Mouse (Mus musculus): Measurements from ENCODE around the gene Brd3.

Brd3 gene

DNA sequence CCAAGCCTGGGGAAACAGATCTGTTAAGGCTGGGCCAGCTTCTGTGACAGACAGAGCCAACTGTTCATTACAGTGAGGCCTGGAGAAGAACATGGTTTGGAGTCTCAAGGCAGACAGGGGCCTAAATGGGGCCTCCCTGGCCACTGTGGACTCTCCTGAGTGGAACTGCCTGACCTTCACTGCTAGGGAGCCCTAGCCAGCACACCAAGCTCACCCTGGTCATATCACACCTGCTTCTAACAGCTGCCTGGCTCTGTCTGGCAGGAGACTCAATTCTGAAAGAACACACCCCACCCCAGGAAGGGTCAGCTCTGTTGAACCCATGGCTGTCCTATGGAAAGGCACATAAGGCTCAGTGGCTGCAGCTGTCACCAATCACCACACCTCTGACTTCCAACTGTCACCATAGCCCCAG lies 36.3 kb downstream of the Brd3 start:
- DNase-seq (ENCODE audit: low spot score in 2 of 2): no peak

DNA sequence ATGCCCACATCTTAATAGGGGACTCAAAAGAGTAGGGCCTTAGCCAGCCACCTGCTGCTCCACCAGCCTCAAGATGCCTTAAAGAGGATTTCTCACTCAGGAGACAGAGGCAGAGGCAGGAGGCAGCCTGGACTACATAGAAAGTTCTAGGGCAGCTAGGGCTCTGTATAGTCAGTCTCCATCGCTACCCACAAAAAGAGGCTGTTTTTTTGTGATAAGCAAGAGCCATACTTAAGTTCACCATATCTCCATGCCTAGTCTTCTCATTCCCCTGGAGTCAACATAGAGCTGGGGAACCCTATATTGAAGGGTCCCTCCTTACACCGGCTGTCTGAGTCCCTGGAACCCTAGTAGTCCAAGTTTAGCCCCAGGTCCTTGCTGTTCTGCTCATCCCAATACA lies 36.9 kb downstream of the Brd3 start:
- no peak for DNase-seq (ENCODE audit: low spot score in 2 of 2)

DNA sequence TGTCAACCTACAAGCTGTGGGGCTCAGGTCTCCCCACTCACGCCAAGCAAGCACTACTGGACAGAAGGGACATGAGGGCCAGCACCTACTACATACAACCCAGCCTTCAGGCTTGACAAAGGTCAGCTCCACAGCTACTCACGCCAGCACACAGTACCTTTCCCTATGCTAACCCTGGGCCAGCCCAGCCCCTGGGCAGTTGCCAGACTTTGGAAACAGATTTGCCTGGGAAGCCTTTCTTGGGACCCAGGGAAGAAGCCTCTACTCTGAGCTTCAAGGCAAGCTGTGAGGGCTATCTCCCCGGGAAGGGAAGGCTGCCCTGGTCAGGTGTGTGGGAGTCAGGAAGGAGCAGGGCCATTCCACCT lies 37.5 kb downstream of the Brd3 start:
- DNase-seq (ENCODE audit: low spot score in 2 of 2): no peak

DNA sequence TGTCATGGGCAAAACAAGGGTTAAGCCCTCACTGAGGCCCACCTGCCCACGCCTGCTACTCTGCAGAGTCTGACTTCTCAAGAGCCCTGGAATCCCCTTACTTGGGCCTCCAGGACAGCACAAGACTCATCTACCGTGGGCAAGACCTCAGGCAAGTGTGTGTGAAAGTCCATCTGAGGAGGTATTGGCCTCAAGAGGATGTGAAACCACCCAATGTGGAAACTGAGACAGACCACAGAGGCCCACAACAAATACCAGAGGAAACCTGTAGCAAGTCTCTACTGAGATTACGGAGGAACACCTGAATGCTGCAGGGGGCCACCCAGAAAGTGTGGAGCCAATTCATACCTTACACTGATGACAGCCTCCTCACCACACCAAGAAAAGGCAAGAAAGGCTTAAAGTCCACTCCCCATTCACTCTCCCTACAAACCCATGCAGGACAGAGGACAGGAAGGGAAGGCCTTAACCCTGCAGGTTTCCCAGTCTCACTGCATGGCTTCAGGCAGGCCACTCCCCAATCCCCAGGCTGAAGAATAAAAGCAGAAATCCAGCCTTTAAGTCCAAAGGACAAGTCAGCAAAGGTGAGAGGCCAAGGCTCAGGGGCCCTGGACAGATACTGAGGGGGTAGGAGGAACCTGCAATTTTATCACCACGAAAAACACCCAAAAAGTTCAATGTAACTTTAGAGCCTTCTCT lies 38.0 kb downstream of the Brd3 start:
- no peak for DNase-seq (ENCODE audit: low spot score in 2 of 2)

DNA sequence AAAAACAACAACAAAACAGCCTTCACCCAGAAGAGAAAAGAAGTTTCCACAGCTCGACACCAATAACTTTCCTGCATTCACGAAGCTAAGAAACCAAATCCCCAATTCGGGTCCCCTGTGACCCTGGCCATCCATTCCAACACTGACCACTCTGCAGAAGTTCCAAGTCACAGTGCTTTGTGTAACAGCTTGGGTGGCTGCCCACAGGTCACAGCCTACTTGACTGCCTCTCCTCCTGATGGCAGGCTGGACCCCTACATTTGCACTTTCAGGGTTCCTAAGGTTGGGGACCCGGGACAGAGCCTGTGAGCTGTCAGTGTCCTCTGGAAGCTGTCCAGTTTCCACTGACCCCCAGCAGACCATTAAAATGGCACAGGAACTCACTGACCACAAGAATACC lies 44.6 kb downstream of the Brd3 start:
- DNase-seq (ENCODE audit: low spot score in 2 of 2): no peak

DNA sequence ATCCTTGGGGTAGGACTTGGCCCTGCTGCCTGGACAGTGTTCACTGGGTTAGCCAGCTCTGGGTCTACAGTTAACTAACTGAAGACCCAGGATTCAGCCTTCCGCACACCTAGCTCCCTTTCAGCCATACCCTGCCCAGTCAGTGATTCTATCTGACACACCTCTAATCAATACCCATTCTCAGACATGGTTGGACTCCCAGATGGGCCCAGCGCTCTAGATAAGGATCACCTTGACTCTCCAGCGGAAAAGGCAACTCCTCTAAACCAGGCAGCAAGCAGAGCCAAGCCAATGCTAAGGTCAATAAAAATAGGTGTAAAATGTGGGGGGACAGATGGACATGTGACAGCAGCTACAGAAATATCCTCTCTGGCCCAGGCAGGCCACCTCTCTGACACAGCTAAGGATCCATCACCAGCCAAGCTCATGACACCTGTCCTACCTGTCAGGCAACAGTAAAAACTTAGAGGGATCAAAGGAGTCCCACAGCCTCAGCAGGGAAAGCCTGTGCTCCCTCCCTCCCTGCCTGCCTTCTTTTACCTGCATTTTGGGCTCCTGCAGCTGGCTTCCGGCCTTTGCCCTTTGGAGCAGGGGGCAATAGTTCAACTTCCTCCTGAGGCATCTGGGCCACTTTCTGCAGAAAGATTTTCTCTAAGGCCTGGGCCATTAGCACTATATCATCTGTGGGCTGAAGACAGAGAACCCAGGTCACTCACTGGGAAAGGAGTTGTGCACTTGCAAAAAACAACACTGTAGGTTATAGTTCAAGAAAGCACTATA lies 45.4 kb downstream of the Brd3 start:
- no peak for DNase-seq (ENCODE audit: low spot score in 2 of 2)

DNA sequence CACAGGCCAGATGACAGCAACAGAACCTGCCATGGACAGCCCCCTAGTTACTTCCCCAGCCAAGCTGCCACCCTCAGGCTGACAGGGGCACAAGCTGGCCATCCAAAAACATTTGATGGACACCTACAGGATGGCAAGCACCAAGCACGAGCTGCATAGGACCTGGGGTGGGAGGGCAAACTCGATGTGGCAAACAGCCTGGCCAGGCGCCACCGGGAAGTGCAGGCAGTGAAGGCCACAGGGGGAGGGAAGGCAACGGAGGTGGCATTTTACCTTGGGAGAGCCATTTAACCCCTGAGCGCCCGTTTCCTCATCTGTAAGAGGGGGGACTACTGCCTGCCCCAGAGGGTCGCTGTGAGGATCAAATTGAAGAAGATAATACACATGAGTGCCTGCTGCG lies 46.8 kb downstream of the Brd3 start:
- DNase-seq (ENCODE audit: low spot score in 2 of 2): no peak

DNA sequence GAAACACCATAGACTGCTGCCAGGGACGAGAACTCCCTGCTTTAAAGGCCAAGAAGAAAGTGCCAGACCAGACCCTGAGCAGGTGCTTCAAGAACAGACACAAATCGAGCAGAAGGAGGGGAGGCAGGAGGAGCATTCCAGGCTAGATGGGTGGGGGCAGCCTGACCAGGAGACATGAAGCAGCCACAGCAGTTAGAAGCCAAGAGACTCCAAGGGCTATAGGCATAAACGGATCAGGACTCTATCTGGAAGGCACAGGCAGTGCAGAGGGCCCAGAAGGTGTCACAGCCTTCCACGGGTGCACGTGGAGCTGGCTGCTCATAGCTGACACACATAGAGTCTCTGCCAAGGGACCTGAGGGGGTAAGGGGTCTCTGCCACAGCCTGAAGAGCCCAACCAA lies 47.3 kb downstream of the Brd3 start:
- no peak for DNase-seq (ENCODE audit: low spot score in 2 of 2)

DNA sequence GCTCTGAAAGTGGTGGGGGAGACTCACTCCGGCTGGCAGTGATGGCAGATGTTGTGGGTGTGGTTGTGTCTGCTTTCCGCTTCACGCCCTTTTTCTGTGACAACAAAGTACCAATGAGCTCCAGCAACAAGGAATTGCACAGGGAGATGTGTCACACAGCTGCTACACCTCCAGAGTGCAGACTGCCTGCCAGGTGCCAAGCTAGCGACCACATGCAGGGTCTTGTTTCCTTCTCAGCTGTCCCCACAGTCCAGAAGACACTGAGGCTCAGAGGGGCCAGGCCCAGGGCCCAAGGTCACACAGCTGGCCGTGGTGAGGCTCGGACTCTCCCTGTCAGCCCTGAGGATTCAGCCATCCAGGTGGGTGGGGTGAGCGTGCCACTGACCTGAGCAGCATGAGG lies 47.7 kb downstream of the Brd3 start:
- no peak for DNase-seq (ENCODE audit: low spot score in 2 of 2)

DNA sequence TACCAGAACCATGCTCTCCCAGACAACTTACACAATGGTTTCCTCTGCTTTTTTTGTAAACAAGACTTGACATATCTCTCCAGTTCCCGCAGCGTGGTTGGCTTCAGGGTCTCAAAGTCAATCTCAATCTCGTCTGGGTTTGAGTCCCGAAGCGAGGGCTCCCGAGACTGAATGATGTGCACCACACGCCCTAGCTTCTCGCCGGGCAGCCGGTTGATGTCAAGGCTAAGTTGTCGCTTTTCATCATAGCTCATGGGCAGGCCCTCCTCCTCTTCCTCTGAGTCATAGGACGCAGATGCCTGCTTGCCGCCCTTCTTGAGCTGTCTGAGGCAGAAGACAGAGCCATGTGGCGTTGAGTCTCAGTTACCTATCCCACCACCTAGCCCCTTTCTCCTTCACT lies 57.2 kb downstream of the Brd3 start:
- no peak for DNase-seq (ENCODE audit: low spot score in 2 of 2)

DNA sequence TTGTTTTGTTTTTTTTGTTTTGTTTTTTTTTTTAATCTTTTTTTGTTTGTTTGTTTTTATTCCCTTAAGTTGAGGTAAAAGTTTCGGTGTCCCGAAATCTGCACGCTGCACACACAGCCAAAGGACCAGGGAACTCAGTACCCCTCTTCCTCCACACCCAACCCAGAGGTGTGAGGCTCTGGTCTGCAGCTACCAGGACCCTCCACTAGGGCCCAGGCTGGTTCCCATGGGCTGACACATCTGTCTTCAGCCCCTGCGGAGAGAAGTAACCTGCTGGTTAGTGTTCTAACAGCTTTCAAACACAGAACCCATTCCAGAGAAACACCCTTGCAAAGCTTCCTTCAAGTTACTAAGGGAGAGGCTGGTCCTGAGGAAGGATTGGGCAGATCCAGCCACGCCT lies 59.7 kb downstream of the Brd3 start:
- no peak for DNase-seq (ENCODE audit: low spot score in 2 of 2)

DNA sequence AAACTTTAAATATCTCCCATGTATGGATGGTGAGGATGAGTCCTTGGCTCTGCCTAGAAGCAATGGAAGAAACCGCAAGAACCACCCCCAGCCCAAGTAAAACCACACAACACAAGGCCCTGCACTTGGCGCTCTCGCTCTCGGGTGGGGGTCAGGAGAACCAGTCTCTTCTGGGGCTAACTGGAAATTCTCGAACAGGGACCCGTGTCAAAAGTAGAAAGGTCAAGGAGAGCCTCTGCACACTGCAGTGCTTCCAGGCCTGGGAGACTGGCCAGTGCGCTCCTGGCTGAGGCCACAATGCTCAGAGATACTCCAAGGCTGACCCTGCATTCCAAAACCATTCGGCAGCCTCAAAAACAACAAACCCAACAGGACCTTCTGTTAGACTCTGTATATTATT lies 60.6 kb downstream of the Brd3 start:
- DNase-seq (ENCODE audit: low spot score in 2 of 2): no peak

DNA sequence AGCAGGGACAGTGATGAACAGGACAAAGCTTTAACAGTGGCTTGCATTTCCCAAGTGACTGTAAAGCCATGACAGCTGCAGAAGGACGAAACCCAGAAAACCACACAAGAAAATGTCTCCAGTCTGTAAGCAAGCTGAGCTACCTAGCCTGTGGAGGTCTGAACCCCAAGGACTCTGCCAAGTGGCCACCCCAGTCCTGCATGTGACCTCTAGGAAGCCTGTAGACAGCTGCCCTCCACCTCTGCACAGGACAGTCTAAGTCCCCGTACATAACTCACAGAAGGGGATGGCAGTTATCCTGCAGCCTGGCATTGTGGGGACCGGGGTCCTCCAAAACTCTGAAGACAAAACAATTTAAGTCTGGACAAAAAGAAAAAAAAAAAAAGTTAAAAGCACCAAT lies 61.6 kb downstream of the Brd3 start:
- no peak for DNase-seq (ENCODE audit: low spot score in 2 of 2)

DNA sequence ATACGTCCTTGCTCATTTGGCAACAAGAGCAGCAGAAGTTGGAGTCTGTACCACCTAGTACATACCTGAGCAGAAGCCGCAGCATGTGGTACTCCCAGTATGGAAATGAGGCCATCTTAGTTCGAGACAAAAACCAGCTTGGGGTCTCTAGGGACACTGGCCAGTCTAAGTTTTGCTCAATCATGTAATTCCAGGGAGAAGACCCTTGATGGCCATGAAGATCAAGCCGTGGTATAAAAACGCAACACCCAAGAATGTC lies 64.1 kb downstream of the Brd3 start:
- no peak for DNase-seq (ENCODE audit: low spot score in 2 of 2)

DNA sequence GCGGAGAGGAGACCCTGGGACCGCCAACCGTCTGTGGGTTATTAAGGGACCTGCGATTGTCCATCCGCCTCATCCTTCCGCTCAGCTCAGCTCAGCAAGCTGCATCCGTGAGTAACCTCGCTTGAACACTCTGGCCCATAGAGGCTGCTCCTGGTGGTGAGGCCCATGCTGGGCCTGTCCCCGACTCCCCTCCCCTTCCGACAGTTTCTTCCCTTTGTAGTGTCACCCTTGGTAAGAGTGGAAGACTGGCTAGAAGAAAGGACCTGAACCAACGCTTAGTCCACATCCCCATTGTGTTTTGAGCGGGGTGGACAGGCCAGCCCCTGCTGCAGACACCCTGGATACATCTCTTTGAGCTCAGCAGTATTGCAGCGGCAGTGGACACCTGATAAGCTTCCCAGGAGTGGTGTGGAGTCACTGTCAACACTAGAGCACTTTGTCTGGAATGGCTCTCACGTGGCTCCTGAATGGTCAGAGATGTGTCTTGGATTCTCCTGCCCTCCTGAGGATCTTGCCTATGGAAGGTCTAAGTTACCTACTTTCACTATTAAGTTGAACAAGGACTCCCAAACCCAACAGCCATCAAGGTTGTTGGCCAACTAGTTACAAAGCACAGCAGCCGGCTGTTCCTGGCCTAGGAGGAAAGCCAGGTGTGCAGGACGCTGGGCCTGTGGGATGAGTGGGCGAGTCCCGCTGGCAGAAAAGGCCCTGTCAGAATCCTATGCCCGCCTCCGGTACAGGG lies 64.6 kb downstream of the Brd3 start:
- DNase-seq (ENCODE audit: low spot score in 2 of 2): no peak

DNA sequence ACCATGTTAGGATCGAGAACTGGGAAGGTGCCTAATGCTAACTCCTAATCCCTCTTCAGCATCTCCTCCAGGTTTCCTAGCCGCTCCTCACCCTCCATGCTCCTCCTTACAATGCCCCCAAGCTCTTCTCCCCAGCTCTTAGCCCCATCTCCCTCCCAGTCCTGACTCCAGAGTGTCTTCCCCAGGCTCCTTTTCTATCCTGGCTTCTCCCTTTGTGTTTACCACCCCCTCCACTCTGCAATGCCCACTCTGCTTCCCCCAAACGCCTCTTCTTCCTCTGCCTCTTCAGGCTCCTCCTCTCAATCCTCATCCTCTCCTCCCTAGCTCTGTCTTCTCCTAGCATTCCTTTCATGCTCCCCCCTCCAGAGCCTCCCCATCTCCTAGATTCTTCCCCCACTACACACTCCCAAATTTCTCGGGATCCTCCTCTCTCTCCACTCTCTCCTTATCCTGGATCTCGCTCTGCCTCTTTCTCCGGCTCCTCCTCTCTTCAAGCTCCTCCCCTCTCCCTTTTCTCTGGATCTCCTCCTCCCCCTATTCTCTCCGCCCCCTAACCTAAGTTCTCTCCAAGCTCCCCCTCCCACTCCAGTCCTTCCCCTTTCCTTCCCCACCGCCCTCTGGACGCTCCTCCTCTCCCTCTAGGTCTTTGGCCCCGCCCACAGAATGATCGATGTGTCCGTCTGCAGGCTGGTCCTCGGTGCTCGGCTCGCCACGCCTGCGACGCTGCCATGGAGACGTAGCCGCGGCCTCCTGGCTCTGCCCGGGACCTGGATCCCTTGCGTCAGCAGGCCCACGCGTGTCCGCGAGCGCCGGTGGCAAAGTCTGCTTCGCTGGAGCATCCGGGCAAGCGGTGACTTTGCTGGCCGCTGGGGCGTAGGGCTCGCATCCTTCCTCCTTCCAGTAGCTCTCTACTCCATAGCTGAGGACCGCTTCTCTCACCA lies 65.4 kb downstream of the Brd3 start, which contains the start of gene Brd3os:
Brd3os (plus strand) TSS at position 558 of the 941 bp plus-strand sequence.
- peak; percentile 94 to 95 for DNase-seq (ENCODE audit: low spot score in 2 of 2)

DNA sequence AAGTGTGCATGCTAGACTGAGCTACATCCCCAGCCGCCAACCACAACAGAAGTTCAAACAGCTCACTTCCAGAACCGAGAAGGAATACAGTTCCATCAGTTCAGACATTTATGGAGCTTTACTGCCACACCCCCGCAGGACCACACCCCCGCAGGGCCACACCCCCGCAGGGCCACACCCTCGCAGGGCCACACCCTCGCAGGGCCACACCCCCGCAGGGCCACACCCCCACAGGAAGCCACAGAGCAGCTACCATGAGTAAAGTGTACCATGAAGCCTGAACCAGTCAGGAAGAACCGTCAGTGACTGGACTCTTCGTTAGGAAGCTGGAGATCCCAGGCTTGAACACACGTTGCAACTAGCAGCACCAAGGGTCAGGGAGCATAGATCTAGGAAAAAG lies 69.2 kb downstream of the Brd3 start:
- DNase-seq (ENCODE audit: low spot score in 2 of 2): no peak

DNA sequence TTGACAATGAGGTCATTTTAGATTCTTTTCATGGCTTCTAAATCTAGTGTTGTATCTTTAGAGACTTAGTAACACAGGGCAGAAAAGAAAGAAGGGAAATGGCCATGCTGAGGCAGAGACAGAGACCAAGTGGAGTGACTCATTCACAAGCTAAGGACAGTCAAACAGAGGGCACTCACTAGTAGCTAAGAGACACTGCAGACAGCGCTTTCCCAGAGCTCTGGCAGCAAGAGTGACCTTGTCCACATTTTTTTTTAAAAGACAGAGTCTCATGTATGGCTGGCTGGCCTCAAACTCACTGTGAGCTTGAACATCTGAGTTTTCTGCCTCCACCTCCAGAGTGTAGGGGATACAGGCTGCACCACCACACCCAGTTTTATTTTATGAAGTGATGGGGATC lies 69.6 kb downstream of the Brd3 start:
- no peak for DNase-seq (ENCODE audit: low spot score in 2 of 2)

DNA sequence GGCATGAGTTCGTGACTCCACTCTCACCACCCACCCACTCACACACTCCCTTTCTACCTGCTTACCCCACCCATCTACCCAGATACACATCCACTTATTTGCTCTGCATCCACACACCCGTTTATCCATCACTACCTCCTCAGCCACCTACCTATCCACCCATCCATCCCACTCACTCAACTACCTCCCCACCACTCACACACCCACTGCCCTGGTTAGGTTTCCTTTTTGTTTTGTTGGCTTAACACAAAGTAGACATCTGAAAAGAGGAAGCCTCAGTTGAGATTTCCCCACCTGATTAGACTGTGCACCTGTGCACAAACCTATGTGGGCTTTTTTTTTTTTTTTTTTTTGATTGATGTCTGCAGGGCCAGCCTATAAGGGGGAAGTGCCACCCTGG lies 74.9 kb downstream of the Brd3 start:
- no peak for DNase-seq (ENCODE audit: low spot score in 2 of 2)

DNA sequence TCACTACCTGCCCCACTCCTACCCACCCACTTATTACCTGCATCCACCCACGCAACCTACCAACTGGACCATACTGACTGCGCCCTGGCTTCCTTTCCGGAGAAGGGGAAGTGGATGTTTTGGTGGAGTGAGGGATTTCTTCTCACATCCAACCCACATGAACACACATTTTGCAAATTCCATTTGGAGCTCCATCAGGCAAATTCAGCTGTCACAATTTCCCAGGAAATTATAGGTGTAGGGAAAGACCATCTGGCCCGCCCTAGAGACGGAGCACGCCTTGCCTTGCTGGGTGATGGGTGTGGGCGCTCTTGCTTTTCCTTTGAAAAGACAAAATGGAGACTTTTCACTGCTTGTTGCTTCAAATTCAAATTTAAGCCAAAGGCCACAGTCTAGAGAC lies 76.8 kb downstream of the Brd3 start:
- DNase-seq (ENCODE audit: low spot score in 2 of 2): peak; percentile 51 to 55

DNA sequence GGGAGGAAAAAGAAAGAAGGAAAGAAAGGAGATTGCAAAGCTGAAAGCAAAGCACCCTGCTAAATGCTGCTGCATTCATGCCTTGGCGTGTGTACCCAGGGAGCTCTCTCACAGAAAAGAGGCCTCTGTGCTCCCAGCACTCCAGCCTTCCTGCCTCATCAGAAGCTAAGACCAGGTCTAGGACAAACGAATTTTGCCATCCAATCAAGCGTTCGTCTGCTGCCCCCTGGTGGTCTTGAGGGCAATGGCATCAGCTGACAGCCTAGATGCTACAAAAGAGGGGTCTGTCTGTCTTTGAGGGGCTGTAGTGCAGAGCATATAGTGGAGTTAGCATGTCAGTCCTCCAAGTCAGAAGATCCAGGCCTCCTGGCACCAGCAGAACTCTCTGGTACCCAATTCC lies 79.4 kb downstream of the Brd3 start:
- DNase-seq (ENCODE audit: low spot score in 2 of 2): peak; percentile 71 to 83

DNA sequence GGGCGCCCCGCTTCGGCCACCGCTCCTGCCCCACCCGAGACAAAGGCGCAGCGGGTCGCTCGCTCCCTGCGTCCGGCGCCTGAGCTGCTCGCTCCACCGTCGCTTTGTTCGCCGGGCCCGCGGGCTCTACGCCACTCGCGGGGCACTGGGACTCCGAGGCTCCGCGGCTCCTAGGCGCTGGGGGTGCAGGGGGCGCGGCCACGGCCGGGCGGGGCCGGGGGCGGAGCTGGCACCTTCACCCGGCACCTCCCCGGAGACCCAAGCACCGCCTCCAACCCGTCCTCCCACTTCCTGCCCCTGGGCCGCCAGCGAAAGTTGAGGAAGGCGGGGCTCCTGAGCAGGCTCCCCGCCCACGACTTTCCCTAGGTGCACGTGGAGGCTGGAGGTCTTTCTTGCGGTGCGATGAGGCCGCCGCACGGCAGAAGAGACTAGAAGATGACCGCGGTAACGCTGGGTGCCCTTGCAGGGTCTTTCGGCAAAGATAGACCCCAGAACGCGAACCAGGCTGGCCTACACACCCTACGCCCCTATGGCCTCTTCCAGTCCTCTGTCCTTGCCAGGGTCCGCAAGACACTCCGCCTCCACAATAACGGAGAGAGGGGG lies 80.5 kb downstream of the Brd3 start, which contains the start of gene Vav2:
Vav2 (minus strand) TSS at position 179 of the 603 bp plus-strand sequence.
- DNase-seq (ENCODE audit: low spot score in 2 of 2): peak; percentile 78 to 83

Measured in frontal cortex, postnatal 10 days (tissue).